23 mouse cellular contexts compared by ENCODE assay signal in genomic region chrX:158987676-158988075, GRCm38 (mm10).
"Had no signal": no experiment of that assay in that cellular context is flagged by ENCODE, and none has a peak within 500 bp of the region (broad histone marks: within the 10 kb centered on the region; RNA-seq: fewer than 3 reads in every experiment).

No protein-coding gene starts in this region.

- H3K4me3 ChIP-seq: heart, adult 2 months; heart, embryonic 13.5 days; heart, embryonic 15.5 days; hindbrain, embryonic 13.5 days; hindbrain, embryonic 15.5 days; limb, embryonic 13.5 days; limb, embryonic 15.5 days had no signal

- H3K4me2 ChIP-seq: heart, embryonic 11.5 days; heart, embryonic 13.5 days; heart, embryonic 15.5 days; hindbrain, embryonic 13.5 days; hindbrain, embryonic 15.5 days; limb, embryonic 13.5 days; limb, embryonic 15.5 days; liver, embryonic 11.5 days had no signal

- H3K9ac ChIP-seq: heart, embryonic 13.5 days; heart, embryonic 15.5 days; hindbrain, embryonic 13.5 days; hindbrain, embryonic 15.5 days; limb, embryonic 13.5 days; limb, embryonic 15.5 days had no signal

- ATAC-seq: hindbrain, postnatal 0 days; intestine, embryonic 16.5 days had no signal

- H3K36me3 ChIP-seq: heart, embryonic 13.5 days; heart, embryonic 15.5 days; hindbrain, embryonic 13.5 days; hindbrain, embryonic 15.5 days; limb, embryonic 13.5 days; limb, embryonic 15.5 days had no signal

- H3K4me1 ChIP-seq: heart, embryonic 13.5 days; heart, embryonic 15.5 days; hindbrain, embryonic 13.5 days; hindbrain, embryonic 15.5 days; limb, embryonic 13.5 days; limb, embryonic 15.5 days had no signal

- H3K27me3 ChIP-seq: heart, embryonic 13.5 days; heart, embryonic 15.5 days; hindbrain, embryonic 15.5 days; limb, embryonic 13.5 days; limb, embryonic 15.5 days had no signal

- H3K9me3 ChIP-seq: heart, embryonic 13.5 days; heart, embryonic 15.5 days; hindbrain, embryonic 13.5 days; hindbrain, embryonic 15.5 days; limb, embryonic 13.5 days; limb, embryonic 15.5 days had no signal

- H3K27ac ChIP-seq: heart, adult 2 months; heart, embryonic 13.5 days; heart, embryonic 15.5 days; hindbrain, embryonic 13.5 days; hindbrain, embryonic 15.5 days; hindbrain, postnatal 0 days; kidney, postnatal 0 days; limb, embryonic 13.5 days; limb, embryonic 15.5 days had no signal

- DNase-seq: gastrocnemius, postnatal 14 days; gastrocnemius, postnatal 36 days; heart, adult 11 months; heart, adult 2 months; heart, postnatal 14 days; heart, postnatal 36 days; kidney, adult 11 months; kidney, postnatal 14 days; kidney, postnatal 36 days; layer of hippocampus, adult 9-11 months; layer of hippocampus, postnatal 36 days; left cerebral cortex, postnatal 4 days had no signal
